Mouse (Mus musculus): Measurements from ENCODE around the gene Sost. TPM values are rescaled to one million over a fixed set of nuclear protein-coding genes. Genes with fewer than 3 reads are reported as not detected.

Sost gene
- polyA plus RNA-seq, 2 experiments, result 0.12 TPM; not detected in 1

DNA sequence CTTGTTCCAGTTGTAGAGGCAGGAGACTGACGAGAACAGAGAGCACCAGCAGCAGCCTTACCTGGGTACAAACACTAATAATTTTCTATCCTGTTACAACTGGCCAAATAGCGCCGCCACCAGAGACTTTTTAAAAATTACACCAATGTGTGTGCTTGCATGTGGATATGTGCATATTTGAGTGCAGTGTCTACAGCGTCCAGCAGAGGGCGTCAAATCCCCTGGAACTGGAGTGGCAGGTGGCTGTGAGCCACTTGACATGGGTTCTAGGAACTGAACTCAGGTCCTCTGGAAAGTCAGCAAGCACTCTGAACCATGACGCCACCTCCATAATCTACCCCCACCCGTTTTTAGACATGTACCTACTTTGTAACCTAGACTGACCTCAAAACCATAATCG, 37.4 kb upstream of the Sost start:
- DNase-seq (ENCODE audit: low read depth in 3 of 3, low spot score in 3 of 3) (no peak), ATAC-seq (ENCODE audit: insufficient read depth) (no peak)
- no peaks in the 10 kb centered on the region for H3K4me1 ChIP-seq (replicated peaks; ENCODE audit: control insufficient read depth in 2 of 2, insufficient read depth in 2 of 2, low read length in 1 of 2)
- no peak for TF ChIP-seq EP300 (IDR thresholded peaks at IDR 0.05; ENCODE audit: low read depth)
- TF ChIP-seq CTCF (IDR thresholded peaks at IDR 0.05; ENCODE audit: low read depth), result peak; percentile 70
- no peaks in the 10 kb centered on the region for H3K36me3 ChIP-seq (replicated peaks; ENCODE audit: control insufficient read depth, insufficient read depth, low read depth)
- no peak overlapping the region for H3K27ac ChIP-seq
- H3K4me2 ChIP-seq (ENCODE audit: low read depth), result no peak overlapping the region
- no peak overlapping the region for H3K9ac ChIP-seq (replicated peaks)
- H3K9me3 ChIP-seq (ENCODE audit: control insufficient read depth, low read length), result no peaks in the 10 kb centered on the region
- WGBS (ENCODE audit: insufficient replicate concordance), result 78% methylated on average over 8 of the region's 8 CpGs
- H3K27me3 ChIP-seq (ENCODE audit: control insufficient read depth, insufficient read depth, low read length), result no peaks in the 10 kb centered on the region
- no peak overlapping the region for H3K4me3 ChIP-seq (ENCODE audit: insufficient read depth in 1 of 2, low read depth in 2 of 2, low read length in 2 of 2)

DNA sequence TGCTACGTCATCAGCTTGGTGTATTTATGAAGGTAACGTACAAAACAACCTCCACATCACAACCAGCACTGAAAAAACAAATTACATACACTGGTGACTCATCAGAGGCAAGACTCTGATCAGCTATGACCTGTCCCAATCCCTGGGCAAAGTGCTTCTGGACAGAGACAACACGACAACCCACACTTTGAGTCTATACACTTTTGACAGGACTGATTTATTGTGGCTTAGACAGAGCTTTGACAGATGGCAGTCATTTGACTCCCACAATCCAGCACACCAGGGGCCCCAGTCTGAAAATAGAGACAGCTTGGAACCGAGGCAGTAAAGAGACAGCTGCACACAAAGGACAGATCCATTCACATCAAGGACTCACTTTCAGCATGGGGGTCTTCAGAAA, 32.7 kb upstream of the Sost start:
- no peak for ATAC-seq (ENCODE audit: insufficient read depth)
- TF ChIP-seq EP300 (IDR thresholded peaks at IDR 0.05; ENCODE audit: low read depth) (no peak), CTCF (IDR thresholded peaks at IDR 0.05; ENCODE audit: low read depth) (no peak)
- H3K4me3 ChIP-seq (ENCODE audit: insufficient read depth in 1 of 2, low read depth in 2 of 2, low read length in 2 of 2), result no peak overlapping the region
- no peaks in the 10 kb centered on the region for H3K27me3 ChIP-seq (ENCODE audit: control insufficient read depth, insufficient read depth, low read length)
- no peak for DNase-seq (ENCODE audit: low read depth in 3 of 3, low spot score in 3 of 3)
- no peaks in the 10 kb centered on the region for H3K36me3 ChIP-seq (replicated peaks; ENCODE audit: control insufficient read depth, insufficient read depth, low read depth)
- no peaks in the 10 kb centered on the region for H3K9me3 ChIP-seq (ENCODE audit: control insufficient read depth, low read length)
- no peak overlapping the region for H3K27ac ChIP-seq
- H3K9ac ChIP-seq (replicated peaks), result no peak overlapping the region
- WGBS (ENCODE audit: insufficient replicate concordance), result 47% methylated on average over 4 of the region's 4 CpGs
- H3K4me2 ChIP-seq (ENCODE audit: low read depth), result no peak overlapping the region
- H3K4me1 ChIP-seq (replicated peaks; ENCODE audit: control insufficient read depth in 2 of 2, insufficient read depth in 2 of 2, low read length in 1 of 2), result peaks cover 0 to 6% of the 10 kb centered on the region in 2 experiments; a peak in 2 of 4 replicates

DNA sequence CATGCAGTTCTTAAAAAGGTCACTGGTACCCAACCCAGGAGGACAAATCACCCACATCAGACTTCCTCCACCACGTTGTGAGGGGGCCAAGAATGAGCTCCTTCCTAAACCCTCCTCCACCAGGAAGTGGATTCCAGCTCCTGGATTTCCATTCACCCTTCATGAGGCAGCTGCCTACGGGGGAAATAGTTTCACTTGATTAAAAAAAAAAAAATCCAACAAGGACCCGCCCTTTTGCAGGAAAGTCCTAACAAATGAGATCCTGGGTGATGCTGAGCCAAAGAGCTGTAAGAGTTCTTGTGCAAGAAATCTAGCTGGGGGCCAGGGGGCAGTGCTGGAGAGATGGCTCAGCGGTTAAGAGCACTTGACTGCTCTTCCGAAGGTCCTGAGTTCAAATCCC, 31.4 kb upstream of the Sost start:
- DNase-seq (ENCODE audit: low read depth in 3 of 3, low spot score in 3 of 3), result no peak
- Histone ChIP-seq H3K36me3 (replicated peaks; ENCODE audit: control insufficient read depth, insufficient read depth, low read depth) (no peaks in the 10 kb centered on the region), H3K27ac (no peak overlapping the region), H3K9me3 (ENCODE audit: control insufficient read depth, low read length) (no peaks in the 10 kb centered on the region), H3K9ac (replicated peaks) (no peak overlapping the region), H3K4me3 (ENCODE audit: insufficient read depth in 1 of 2, low read depth in 2 of 2, low read length in 2 of 2) (no peak overlapping the region), H3K27me3 (ENCODE audit: control insufficient read depth, insufficient read depth, low read length) (no peaks in the 10 kb centered on the region), H3K4me2 (ENCODE audit: low read depth) (no peak overlapping the region), H3K4me1 (replicated peaks; ENCODE audit: control insufficient read depth in 2 of 2, insufficient read depth in 2 of 2, low read length in 1 of 2) (peaks cover 9 to 17% of the 10 kb centered on the region in 2 experiments)
- TF ChIP-seq EP300 (IDR thresholded peaks at IDR 0.05; ENCODE audit: low read depth) (no peak), CTCF (IDR thresholded peaks at IDR 0.05; ENCODE audit: low read depth) (no peak)
- 43% methylated on average over 5 of the region's 5 CpGs for WGBS (ENCODE audit: insufficient replicate concordance)
- ATAC-seq (ENCODE audit: insufficient read depth), result no peak

DNA sequence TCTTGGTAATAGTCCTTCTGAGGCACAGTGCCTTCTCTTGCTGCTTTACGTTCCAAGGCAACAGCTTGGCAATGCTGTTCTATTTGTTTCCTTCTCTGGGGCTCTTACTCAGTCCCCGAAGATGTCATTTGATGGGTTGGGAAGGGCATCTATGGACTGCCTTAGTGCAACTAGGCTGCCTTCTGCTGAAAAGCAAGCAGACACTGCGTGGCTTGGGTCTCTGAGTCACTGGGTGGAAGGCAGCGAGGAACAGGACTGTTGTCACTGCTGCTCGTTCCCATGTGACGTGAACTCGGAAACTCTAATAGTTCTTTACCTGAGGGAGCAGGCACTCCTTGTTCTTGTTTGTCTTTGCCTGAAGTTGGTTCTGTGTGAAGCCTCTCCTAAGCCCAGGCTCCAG, 29.1 kb upstream of the Sost start:
- Histone ChIP-seq H3K9ac (replicated peaks) (no peak overlapping the region), H3K27ac (no peak overlapping the region), H3K9me3 (ENCODE audit: control insufficient read depth, low read length) (no peaks in the 10 kb centered on the region), H3K4me2 (ENCODE audit: low read depth) (no peak overlapping the region), H3K36me3 (replicated peaks; ENCODE audit: control insufficient read depth, insufficient read depth, low read depth) (no peaks in the 10 kb centered on the region), H3K4me1 (replicated peaks; ENCODE audit: control insufficient read depth in 2 of 2, insufficient read depth in 2 of 2, low read length in 1 of 2) (peaks cover 12 to 23% of the 10 kb centered on the region in 2 experiments), H3K27me3 (ENCODE audit: control insufficient read depth, insufficient read depth, low read length) (no peaks in the 10 kb centered on the region), H3K4me3 (ENCODE audit: insufficient read depth in 1 of 2, low read depth in 2 of 2, low read length in 2 of 2) (no peak overlapping the region)
- TF ChIP-seq EP300 (IDR thresholded peaks at IDR 0.05; ENCODE audit: low read depth) (no peak), CTCF (IDR thresholded peaks at IDR 0.05; ENCODE audit: low read depth) (no peak)
- DNase-seq (ENCODE audit: low read depth in 3 of 3, low spot score in 3 of 3) (no peak), ATAC-seq (ENCODE audit: insufficient read depth) (no peak)
- WGBS (ENCODE audit: insufficient replicate concordance), result 80% methylated on average over 7 of the region's 7 CpGs

DNA sequence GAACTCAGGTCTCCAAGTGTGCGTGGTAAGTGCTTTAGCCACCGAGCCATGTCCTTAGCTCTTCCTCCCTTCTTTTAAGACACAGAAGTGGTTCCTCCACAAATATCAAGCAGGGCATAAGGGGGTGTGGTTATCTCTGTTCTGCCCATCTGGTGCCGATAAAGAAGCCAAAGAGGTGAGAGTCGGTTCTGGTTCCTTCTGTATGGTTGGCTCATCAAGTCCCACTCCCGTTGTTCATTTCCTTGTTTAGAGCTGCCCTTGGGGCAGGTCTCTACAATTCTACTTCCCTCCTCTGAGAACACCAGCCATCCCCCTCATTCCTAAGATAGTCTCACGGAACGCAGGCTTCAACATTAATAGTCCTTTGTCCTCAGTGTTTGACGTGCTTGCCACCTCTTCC, 27.3 kb upstream of the Sost start:
- DNase-seq (ENCODE audit: low read depth in 3 of 3, low spot score in 3 of 3) (peak; percentile 73 to 78 (median 74)), ATAC-seq (ENCODE audit: insufficient read depth) (peak; percentile 92)
- TF ChIP-seq EP300 (IDR thresholded peaks at IDR 0.05; ENCODE audit: low read depth) (peak; percentile 92), CTCF (IDR thresholded peaks at IDR 0.05; ENCODE audit: low read depth) (no peak)
- Histone ChIP-seq H3K27ac (peak overlapping the region; percentile 74), H3K9me3 (ENCODE audit: control insufficient read depth, low read length) (no peaks in the 10 kb centered on the region), H3K4me2 (ENCODE audit: low read depth) (peak overlapping the region; percentile 62), H3K36me3 (replicated peaks; ENCODE audit: control insufficient read depth, insufficient read depth, low read depth) (no peaks in the 10 kb centered on the region), H3K4me1 (replicated peaks; ENCODE audit: control insufficient read depth in 2 of 2, insufficient read depth in 2 of 2, low read length in 1 of 2) (peaks cover 12 to 23% of the 10 kb centered on the region in 2 experiments), H3K4me3 (ENCODE audit: insufficient read depth in 1 of 2, low read depth in 2 of 2, low read length in 2 of 2) (peak overlapping the region in 1 of 2 experiments; percentile 21; a peak in 1 of 4 replicates), H3K9ac (replicated peaks) (peak overlapping the region; percentile 40), H3K27me3 (ENCODE audit: control insufficient read depth, insufficient read depth, low read length) (no peaks in the 10 kb centered on the region)
- 25% methylated on average over 8 of the region's 8 CpGs for WGBS (ENCODE audit: insufficient replicate concordance)
